Mouse (Mus musculus): ENCODE measurements around the gene Col11a2. TPM values are rescaled to one million over a fixed set of nuclear protein-coding genes. Genes with fewer than 3 reads are reported as not detected.
A peak's percentile ranks its signal among the peaks of the same experiment; 100 is the strongest.

Col11a2 gene
- polyA plus RNA-seq, 2 experiments: 0.06 to 0.55 TPM

DNA sequence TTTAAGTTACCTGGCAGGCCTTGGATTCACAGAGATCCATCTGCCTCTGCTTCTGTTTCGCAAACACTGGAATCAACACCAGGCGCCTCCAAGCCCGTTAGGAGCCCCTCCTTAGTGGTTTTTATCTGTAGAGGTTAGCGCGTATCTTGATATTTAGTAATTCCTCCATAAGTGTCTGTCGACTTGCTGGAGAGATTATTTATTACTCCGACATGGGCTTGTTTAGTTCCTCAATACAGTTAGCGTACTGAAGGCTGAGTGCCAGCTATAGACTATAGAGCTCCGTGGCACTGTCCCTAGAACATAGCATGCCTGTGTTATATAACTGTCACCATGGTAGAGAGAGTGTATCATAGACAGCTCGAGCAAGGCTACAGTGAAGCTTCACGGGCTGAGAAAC is 48.9 kb downstream of the Col11a2 start:
- 56% methylated on average over 11 of the region's 11 CpGs for WGBS (ENCODE audit: insufficient replicate concordance)
- no peak overlapping the region for H3K4me3 ChIP-seq (ENCODE audit: insufficient read depth in 1 of 2, low read depth in 2 of 2, low read length in 2 of 2)
- no peak for DNase-seq (ENCODE audit: low read depth in 3 of 3, low spot score in 3 of 3)
- H3K4me2 ChIP-seq (ENCODE audit: low read depth): no peak overlapping the region
- no peak overlapping the region for H3K27ac ChIP-seq
- no peaks in the 10 kb centered on the region for H3K36me3 ChIP-seq (replicated peaks; ENCODE audit: control insufficient read depth, insufficient read depth, low read depth)
- H3K27me3 ChIP-seq (ENCODE audit: control insufficient read depth, insufficient read depth, low read length): no peaks in the 10 kb centered on the region
- no peak for TF ChIP-seq CTCF (IDR thresholded peaks at IDR 0.05; ENCODE audit: low read depth)
- TF ChIP-seq EP300 (IDR thresholded peaks at IDR 0.05; ENCODE audit: low read depth): no peak
- no peaks in the 10 kb centered on the region for H3K9me3 ChIP-seq (ENCODE audit: control insufficient read depth, low read length)
- H3K4me1 ChIP-seq (replicated peaks; ENCODE audit: control insufficient read depth in 2 of 2, insufficient read depth in 2 of 2, low read length in 1 of 2): no peaks in the 10 kb centered on the region; a peak in 1 of 4 replicates
- no peak for ATAC-seq (ENCODE audit: insufficient read depth)
- H3K9ac ChIP-seq (replicated peaks): no peak overlapping the region

DNA sequence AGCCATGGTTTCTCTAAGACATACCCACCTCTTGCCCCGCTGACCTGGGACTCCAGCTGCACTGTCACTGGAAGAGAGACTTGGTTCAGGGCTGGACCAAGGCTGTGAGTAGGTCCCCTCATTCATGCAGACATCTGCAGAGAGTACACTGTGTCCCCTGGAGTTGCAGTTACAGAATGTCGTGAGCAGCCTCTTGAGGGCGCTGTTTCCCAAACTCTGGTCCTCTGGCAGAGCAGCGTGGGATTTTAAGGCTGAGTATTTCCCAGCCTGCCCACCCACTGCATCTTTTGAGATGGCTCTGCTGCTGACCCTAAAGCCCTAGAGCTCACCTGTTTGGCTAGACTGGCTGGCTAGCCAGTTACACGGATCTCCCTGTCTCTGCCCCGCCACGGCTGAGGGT is 51.7 kb downstream of the Col11a2 start:
- TF ChIP-seq CTCF (IDR thresholded peaks at IDR 0.05; ENCODE audit: low read depth) (peak; percentile 62), EP300 (IDR thresholded peaks at IDR 0.05; ENCODE audit: low read depth) (no peak)

DNA sequence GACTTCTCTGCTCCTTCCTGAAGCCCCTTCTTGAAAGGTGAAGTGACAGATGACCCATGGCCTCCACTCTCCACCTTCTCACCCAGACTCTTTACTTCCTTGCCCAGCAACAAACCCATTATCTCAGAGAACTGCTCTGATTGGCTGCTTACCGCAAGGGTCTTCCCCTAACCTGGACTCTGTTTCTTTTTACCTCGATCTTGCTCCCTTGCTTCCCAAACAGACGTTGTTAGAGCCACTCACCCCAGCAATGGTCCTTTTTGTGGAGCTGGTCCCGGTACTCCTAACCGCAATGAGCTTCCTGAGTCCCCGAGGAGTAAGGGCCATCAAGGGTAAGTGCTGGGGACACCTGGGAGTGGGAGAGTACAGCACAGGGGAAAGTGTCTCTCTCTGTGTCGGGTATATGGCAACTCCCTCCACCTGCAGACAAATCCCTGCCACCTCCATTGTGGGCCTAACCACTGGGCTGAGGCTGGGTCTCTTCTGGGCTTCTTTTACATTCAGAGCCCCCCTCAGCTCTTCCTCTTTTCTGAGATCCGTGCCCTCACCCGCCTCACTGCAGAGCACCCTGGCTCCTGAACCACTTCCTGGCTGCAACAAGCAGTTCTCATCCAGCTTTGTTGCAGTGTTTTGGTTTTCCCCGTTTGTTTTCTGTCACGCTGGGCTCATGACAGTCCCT is 53.1 kb downstream of the Col11a2 start, which contains the start of gene H2-Oa:
TSS of gene H2-Oa (plus strand) at position 144 of the 679 bp plus-strand sequence.
- Histone ChIP-seq H3K4me1 (replicated peaks; ENCODE audit: control insufficient read depth in 2 of 2, insufficient read depth in 2 of 2, low read length in 1 of 2) (no peaks in the 10 kb centered on the region; a peak in 1 of 4 replicates), H3K36me3 (replicated peaks; ENCODE audit: control insufficient read depth, insufficient read depth, low read depth) (no peaks in the 10 kb centered on the region), H3K9ac (replicated peaks) (no peak within 1 kb of the TSS), H3K4me3 (ENCODE audit: insufficient read depth in 1 of 2, low read depth in 2 of 2, low read length in 2 of 2) (no peak within 1 kb of the TSS), H3K27me3 (ENCODE audit: control insufficient read depth, insufficient read depth, low read length) (no peaks in the 10 kb centered on the region), H3K4me2 (ENCODE audit: low read depth) (no peak within 1 kb of the TSS), H3K27ac (no peak within 1 kb of the TSS), H3K9me3 (ENCODE audit: control insufficient read depth, low read length) (no peaks in the 10 kb centered on the region)
- TF ChIP-seq EP300 (IDR thresholded peaks at IDR 0.05; ENCODE audit: low read depth) (no peak), CTCF (IDR thresholded peaks at IDR 0.05; ENCODE audit: low read depth) (no peak)
- 14% methylated on average over 11 of the region's 11 CpGs for WGBS (ENCODE audit: insufficient replicate concordance)
- no peak for DNase-seq (ENCODE audit: low read depth in 3 of 3, low spot score in 3 of 3)
- no peak for ATAC-seq (ENCODE audit: insufficient read depth)

More for the DNA sequence above, 51.7 kb downstream of the Col11a2 start:
- Histone ChIP-seq H3K27ac (no peak overlapping the region), H3K4me2 (ENCODE audit: low read depth) (no peak overlapping the region), H3K27me3 (ENCODE audit: control insufficient read depth, insufficient read depth, low read length) (no peaks in the 10 kb centered on the region), H3K36me3 (replicated peaks; ENCODE audit: control insufficient read depth, insufficient read depth, low read depth) (no peaks in the 10 kb centered on the region), H3K4me1 (replicated peaks; ENCODE audit: control insufficient read depth in 2 of 2, insufficient read depth in 2 of 2, low read length in 1 of 2) (no peaks in the 10 kb centered on the region; a peak in 1 of 4 replicates), H3K9me3 (ENCODE audit: control insufficient read depth, low read length) (no peaks in the 10 kb centered on the region), H3K9ac (replicated peaks) (no peak overlapping the region), H3K4me3 (ENCODE audit: insufficient read depth in 1 of 2, low read depth in 2 of 2, low read length in 2 of 2) (no peak overlapping the region)
- no peak for ATAC-seq (ENCODE audit: insufficient read depth)
- WGBS (ENCODE audit: insufficient replicate concordance): 43% methylated on average over 7 of the region's 7 CpGs
- no peak for DNase-seq (ENCODE audit: low read depth in 3 of 3, low spot score in 3 of 3)

DNA sequence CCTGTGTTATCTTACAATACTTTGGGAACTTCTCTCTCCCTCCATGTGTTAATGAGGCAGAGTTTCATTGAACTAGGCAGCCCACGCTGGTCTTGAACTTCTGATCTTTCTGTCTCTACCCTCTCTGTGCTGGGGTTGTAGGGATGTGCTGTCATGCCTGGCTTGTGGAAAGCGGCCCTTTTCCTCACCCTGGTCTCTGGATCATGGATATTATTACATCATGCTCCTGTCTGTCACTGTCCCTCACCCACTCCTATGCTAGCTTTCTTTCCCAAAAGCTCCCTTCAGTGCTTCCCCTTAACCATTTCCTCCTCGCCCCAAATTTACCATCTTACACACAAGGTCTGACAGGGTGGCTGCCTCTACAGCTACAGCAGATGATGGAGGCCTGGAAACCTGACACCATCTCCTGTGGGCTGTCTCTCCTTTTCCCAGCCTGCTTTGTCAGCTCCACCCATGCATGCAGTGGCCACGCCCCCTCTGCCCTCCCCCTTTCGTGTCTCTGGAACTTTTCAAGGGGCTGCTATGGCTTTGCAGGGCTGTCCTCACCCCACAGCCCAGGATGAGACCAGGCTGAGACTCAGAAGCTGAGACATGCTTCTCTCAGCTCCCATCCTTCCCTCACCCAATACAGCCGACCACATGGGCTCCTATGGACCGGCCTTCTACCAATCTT is 54.1 kb downstream of the Col11a2 start:
- 36% methylated on average over 7 of the region's 7 CpGs for WGBS (ENCODE audit: insufficient replicate concordance)
- no peak for ATAC-seq (ENCODE audit: insufficient read depth)

DNA sequence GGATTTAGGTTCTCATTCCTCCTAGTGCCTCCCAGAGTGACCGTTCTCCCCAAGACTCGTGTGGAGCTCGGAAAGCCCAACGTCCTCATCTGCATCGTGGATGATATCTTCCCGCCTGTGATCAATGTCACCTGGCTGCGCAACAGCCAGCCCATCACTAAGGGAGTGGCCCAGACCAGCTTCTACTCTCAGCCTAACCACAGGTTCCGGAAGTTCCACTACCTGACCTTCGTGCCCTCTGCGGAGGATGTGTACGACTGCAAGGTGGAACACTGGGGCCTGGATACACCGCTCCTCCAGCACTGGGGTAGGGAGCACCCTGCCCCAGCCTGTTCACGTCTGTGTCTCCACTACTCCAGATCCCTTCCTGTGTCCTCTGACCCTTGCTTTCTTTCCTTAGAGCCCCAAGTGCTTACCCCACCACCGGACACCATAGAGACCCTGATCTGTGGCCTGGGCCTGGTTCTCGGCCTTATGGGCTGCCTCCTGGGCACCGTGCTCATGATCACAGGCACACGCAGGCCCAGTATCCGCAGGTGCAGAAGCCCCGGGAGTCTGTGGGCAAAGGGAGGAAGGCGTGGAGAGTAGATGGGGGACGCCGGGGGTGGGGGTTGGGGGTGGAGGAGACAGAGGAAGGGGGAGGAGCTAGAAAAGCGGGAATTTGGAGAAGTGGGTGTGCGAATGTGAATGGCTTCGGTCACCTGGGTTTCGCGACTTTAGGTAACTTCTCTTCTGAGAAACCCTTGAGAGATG is 55.2 kb downstream of the Col11a2 start:
- Histone ChIP-seq H3K4me2 (ENCODE audit: low read depth) (no peak overlapping the region), H3K36me3 (replicated peaks; ENCODE audit: control insufficient read depth, insufficient read depth, low read depth) (no peaks in the 10 kb centered on the region), H3K4me1 (replicated peaks; ENCODE audit: control insufficient read depth in 2 of 2, insufficient read depth in 2 of 2, low read length in 1 of 2) (no peaks in the 10 kb centered on the region; a peak in 1 of 4 replicates), H3K9me3 (ENCODE audit: control insufficient read depth, low read length) (no peaks in the 10 kb centered on the region), H3K4me3 (ENCODE audit: insufficient read depth in 1 of 2, low read depth in 2 of 2, low read length in 2 of 2) (no peak overlapping the region), H3K27me3 (ENCODE audit: control insufficient read depth, insufficient read depth, low read length) (no peaks in the 10 kb centered on the region), H3K9ac (replicated peaks) (no peak overlapping the region), H3K27ac (no peak overlapping the region)
- 59% methylated on average over 27 of the region's 27 CpGs for WGBS (ENCODE audit: insufficient replicate concordance)
- ATAC-seq (ENCODE audit: insufficient read depth) (no peak), DNase-seq (ENCODE audit: low read depth in 3 of 3, low spot score in 3 of 3) (no peak)
- TF ChIP-seq EP300 (IDR thresholded peaks at IDR 0.05; ENCODE audit: low read depth) (no peak), CTCF (IDR thresholded peaks at IDR 0.05; ENCODE audit: low read depth) (no peak)

More for the DNA sequence above, 54.1 kb downstream of the Col11a2 start:
- no peaks in the 10 kb centered on the region for H3K9me3 ChIP-seq (ENCODE audit: control insufficient read depth, low read length)
- no peak overlapping the region for H3K4me3 ChIP-seq (ENCODE audit: insufficient read depth in 1 of 2, low read depth in 2 of 2, low read length in 2 of 2)
- H3K4me2 ChIP-seq (ENCODE audit: low read depth): no peak overlapping the region
- H3K36me3 ChIP-seq (replicated peaks; ENCODE audit: control insufficient read depth, insufficient read depth, low read depth): no peaks in the 10 kb centered on the region
- no peaks in the 10 kb centered on the region for H3K27me3 ChIP-seq (ENCODE audit: control insufficient read depth, insufficient read depth, low read length)
- TF ChIP-seq EP300 (IDR thresholded peaks at IDR 0.05; ENCODE audit: low read depth): no peak
- TF ChIP-seq CTCF (IDR thresholded peaks at IDR 0.05; ENCODE audit: low read depth): no peak
- no peak overlapping the region for H3K27ac ChIP-seq
- DNase-seq (ENCODE audit: low read depth in 3 of 3, low spot score in 3 of 3): no peak
- H3K4me1 ChIP-seq (replicated peaks; ENCODE audit: control insufficient read depth in 2 of 2, insufficient read depth in 2 of 2, low read length in 1 of 2): no peaks in the 10 kb centered on the region; a peak in 1 of 4 replicates
- no peak overlapping the region for H3K9ac ChIP-seq (replicated peaks)

Data from liver, embryonic 14.5 days (tissue).